Mouse (Mus musculus) embryonic facial prominence, embryonic 14.5 days (tissue): Measurements from ENCODE around the gene Acp2. TPM values are rescaled to one million over a fixed set of nuclear protein-coding genes. Genes with fewer than 3 reads are reported as not detected.

Experiments used
- ATAC-seq: fragments of 200-750 bp; cut with Nextera tagmentation; 2 replicates; pipeline ENCODE4 v1.8.0; 2017; ENCODE audit warnings: low read depth, moderate number of reproducible peaks, moderate TSS enrichment
- DNase-seq: peaks from one replicate; pipeline ENCODE4 v3.0.0-alpha.2; 2015; ENCODE audit warnings: low spot score
- H3K27ac ChIP-seq: fragments of 300-500 bp; sonication (generic); replicated peaks from 2 replicates; pipeline ENCODE4 v1.5.1; 2014; ENCODE audit warnings: low read depth, mild to moderate bottlenecking, low read length, moderate library complexity
- H3K27me3 ChIP-seq: fragments of 300-500 bp; sonication (generic); replicated peaks from 2 replicates; pipeline ENCODE4 v1.6.1; 2014; ENCODE audit warnings: low read length; ENCODE audit not compliant: control insufficient read depth, insufficient read depth
- H3K36me3 ChIP-seq: fragments of 300-500 bp; sonication (generic); 2 replicates; pipeline ENCODE4 v1.6.1; 2014; ENCODE audit warnings: low read length, mixed read lengths; ENCODE audit not compliant: control insufficient read depth, insufficient read depth
- H3K4me1 ChIP-seq: fragments of 300-500 bp; sonication (generic); 2 replicates; pipeline ENCODE4 v1.6.1; 2014; ENCODE audit warnings: antibody characterized with exemption, low read length; ENCODE audit not compliant: control insufficient read depth, insufficient read depth
- H3K4me2 ChIP-seq: fragments of 300-500 bp; sonication (generic); 2 replicates; pipeline ENCODE4 v1.6.1; 2014; ENCODE audit warnings: low read depth, mild to moderate bottlenecking, low read length, moderate library complexity, mixed read lengths
- H3K4me3 ChIP-seq: fragments of 300-500 bp; sonication (generic); 2 replicates; pipeline ENCODE4 v1.5.1; 2014; ENCODE audit warnings: low read depth, mild to moderate bottlenecking, low read length
- H3K9ac ChIP-seq: fragments of 300-500 bp; sonication (generic); 2 replicates; pipeline ENCODE4 v1.6.1; 2014; ENCODE audit warnings: low read depth, mild to moderate bottlenecking, low read length, moderate library complexity, mixed read lengths
- H3K9me3 ChIP-seq: fragments of 300-500 bp; sonication (generic); 2 replicates; pipeline ENCODE4 v1.6.1; 2016; ENCODE audit warnings: low read length; ENCODE audit not compliant: control insufficient read depth
- WGBS: fragments of 180-500 bp; shearing (Covaris S2); extraction: QIAGEN DNeasy Blood & Tissue Kit; methylation state at CpG from one replicate; pipeline ENCODE4 v1.1.7; 2014; 5-methylcytosine and 5-hydroxymethylcytosine counted together
- polyA plus RNA-seq: library from polyadenylated mRNA; unstranded; fragments of >200 nt; fragmentation: Nextera tagmentation; extraction: Ambion mirVana; gene quantifications from 2 replicates; pipeline ENCODE4 v1.2.1, GENCODE M21; 2014

Acp2 gene
- polyA plus RNA-seq, 1 experiment from 2014 or later, result 29.4 TPM

DNA sequence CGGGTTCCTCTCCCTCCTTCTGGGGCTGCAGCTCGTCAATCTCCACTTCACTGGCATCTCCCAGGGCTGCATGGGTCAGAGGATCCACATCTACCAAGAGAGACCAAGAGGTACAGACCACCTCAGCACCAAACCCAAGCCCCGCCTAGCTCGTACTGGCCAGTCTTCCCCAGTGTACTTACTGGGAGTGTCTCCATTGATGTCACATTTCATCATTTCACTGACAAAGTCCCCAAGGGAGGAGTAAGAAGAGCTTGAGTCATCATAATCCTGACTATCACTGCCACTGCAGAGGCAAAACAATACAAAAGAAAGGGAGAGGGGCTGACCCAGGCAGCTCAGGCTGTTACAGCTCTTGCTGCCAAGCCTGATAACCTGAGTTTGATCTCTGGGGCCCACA, 35.1 kb upstream of the Acp2 start:
- WGBS, result 61% methylated on average over 4 of the region's 4 CpGs
- peaks cover 60% of the 10 kb centered on the region for H3K36me3 ChIP-seq

GRCm38 (mm10) chr2:91169587-91170322, 32.9 kb upstream of the Acp2 start:
- 80% methylated on average over 25 of the region's 25 CpGs for WGBS
- DNase-seq (no peak), ATAC-seq (no peak)
- no peak overlapping the region for H3K4me3 ChIP-seq
- H3K36me3 ChIP-seq, result peaks cover 65% of the 10 kb centered on the region
- no peaks in the 10 kb centered on the region for H3K4me1 ChIP-seq
- H3K4me2 ChIP-seq, result no peak overlapping the region
- no peak overlapping the region for H3K9ac ChIP-seq
- H3K9me3 ChIP-seq, result no peaks in the 10 kb centered on the region
- no peak overlapping the region for H3K27ac ChIP-seq
- no peaks in the 10 kb centered on the region for H3K27me3 ChIP-seq

More for the DNA sequence above, 35.1 kb upstream of the Acp2 start:
- no peaks in the 10 kb centered on the region for H3K4me1 ChIP-seq
- no peak for DNase-seq
- H3K27me3 ChIP-seq, result no peaks in the 10 kb centered on the region
- no peak overlapping the region for H3K27ac ChIP-seq
- no peak overlapping the region for H3K9ac ChIP-seq
- no peak overlapping the region for H3K4me2 ChIP-seq
- no peak overlapping the region for H3K4me3 ChIP-seq
- ATAC-seq, result no peak
- no peaks in the 10 kb centered on the region for H3K9me3 ChIP-seq

GRCm38 (mm10) chr2:91175490-91175889, 27.2 kb upstream of the Acp2 start:
- DNase-seq, result no peak
- no peak overlapping the region for H3K9ac ChIP-seq
- 88% methylated on average over 4 of the region's 4 CpGs for WGBS
- no peaks in the 10 kb centered on the region for H3K9me3 ChIP-seq
- H3K4me1 ChIP-seq, result no peaks in the 10 kb centered on the region
- peaks cover 52% of the 10 kb centered on the region for H3K36me3 ChIP-seq
- no peaks in the 10 kb centered on the region for H3K27me3 ChIP-seq
- no peak overlapping the region for H3K4me2 ChIP-seq
- ATAC-seq, result no peak
- H3K27ac ChIP-seq, result no peak overlapping the region
- no peak overlapping the region for H3K4me3 ChIP-seq

- H3K27me3 ChIP-seq, result no peaks in the 10 kb centered on the region
- 86% methylated on average over 5 of the region's 6 CpGs for WGBS
- H3K4me2 ChIP-seq, result no peak overlapping the region
- ATAC-seq, result no peak
- no peak for DNase-seq
- H3K4me3 ChIP-seq, result no peak overlapping the region
- H3K9me3 ChIP-seq, result no peaks in the 10 kb centered on the region
- H3K27ac ChIP-seq, result no peak overlapping the region
- H3K9ac ChIP-seq, result no peak overlapping the region
- H3K36me3 ChIP-seq, result peaks cover 48% of the 10 kb centered on the region
- H3K4me1 ChIP-seq, result peaks cover 5% of the 10 kb centered on the region; the same call in 1 of the 2 replicates
These were observed 26.5 kb upstream of the Acp2 start for GRCm38 (mm10) chr2:91176234-91176633.

- Histone ChIP-seq H3K9ac (no peak overlapping the region), H3K36me3 (peaks cover 29% of the 10 kb centered on the region), H3K27me3 (no peaks in the 10 kb centered on the region), H3K4me3 (no peak overlapping the region), H3K4me2 (no peak overlapping the region), H3K4me1 (peaks cover 14% of the 10 kb centered on the region), H3K9me3 (no peaks in the 10 kb centered on the region), H3K27ac (no peak overlapping the region)
- ATAC-seq, result no peak
- WGBS, result 45% methylated on average over 4 of the region's 4 CpGs
- DNase-seq, result no peak
These were observed 22.9 kb upstream of the Acp2 start for GRCm38 (mm10) chr2:91179825-91180224.

GRCm38 (mm10) chr2:91180706-91181105, 22.0 kb upstream of the Acp2 start:
- no peaks in the 10 kb centered on the region for H3K9me3 ChIP-seq
- H3K27me3 ChIP-seq, result no peaks in the 10 kb centered on the region
- DNase-seq (no peak), ATAC-seq (no peak)
- peaks cover 14% of the 10 kb centered on the region for H3K4me1 ChIP-seq
- H3K4me3 ChIP-seq, result no peak overlapping the region
- no peak overlapping the region for H3K4me2 ChIP-seq
- no peak overlapping the region for H3K27ac ChIP-seq
- 68% methylated on average over 5 of the region's 5 CpGs for WGBS
- H3K9ac ChIP-seq, result no peak overlapping the region
- peaks cover 21% of the 10 kb centered on the region for H3K36me3 ChIP-seq

DNA sequence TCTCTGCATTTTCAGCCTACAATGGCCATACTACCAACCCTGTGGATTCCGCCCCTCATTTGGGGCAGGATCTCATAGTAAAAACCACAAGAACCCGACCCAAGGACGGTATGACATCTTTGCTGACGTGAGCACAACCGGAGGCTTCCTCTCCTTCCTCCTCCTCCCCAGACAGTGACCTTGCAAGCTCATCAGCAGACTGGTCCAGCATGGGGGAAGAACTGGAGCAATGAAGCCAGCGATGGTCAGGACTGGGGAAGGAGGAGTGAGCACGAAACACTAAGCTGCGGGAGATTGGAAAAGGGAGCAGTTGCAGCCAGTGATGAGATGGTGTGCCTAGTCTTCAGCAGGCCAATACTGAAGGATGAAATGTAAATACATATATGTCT, 20.7 kb upstream of the Acp2 start:
- ATAC-seq, result no peak
- Histone ChIP-seq H3K27ac (no peak overlapping the region), H3K9me3 (no peaks in the 10 kb centered on the region), H3K36me3 (peaks cover 9% of the 10 kb centered on the region; the same call in 1 of the 2 replicates), H3K27me3 (no peaks in the 10 kb centered on the region), H3K4me2 (peak overlapping the region; percentile 58), H3K4me3 (peak overlapping the region; percentile 74), H3K4me1 (peaks cover 14% of the 10 kb centered on the region), H3K9ac (peak overlapping the region; percentile 62)
- DNase-seq, result no peak
- 7% methylated on average over 8 of the region's 8 CpGs for WGBS

- H3K27me3 ChIP-seq, result no peaks in the 10 kb centered on the region
- under 1% methylated on average over 56 of the region's 81 CpGs for WGBS
- peak; percentile 92 for DNase-seq
- peak overlapping the region; percentile 82 for H3K27ac ChIP-seq
- peak overlapping the region; percentile 74 for H3K4me3 ChIP-seq
- peaks cover 14% of the 10 kb centered on the region for H3K4me1 ChIP-seq
- H3K9ac ChIP-seq, result peak overlapping the region; percentile 62
- peak; percentile 96 for ATAC-seq
- H3K36me3 ChIP-seq, result peaks cover 7% of the 10 kb centered on the region; the same call in 1 of the 2 replicates
- H3K9me3 ChIP-seq, result no peaks in the 10 kb centered on the region
- H3K4me2 ChIP-seq, result peak overlapping the region; percentile 58
These were observed 20.1 kb upstream of the Acp2 start for GRCm38 (mm10) chr2:91182405-91183147.
